Mouse (Mus musculus) hindbrain, embryonic 14.5 days (tissue): ENCODE measurements around the gene Thoc5. TPM values are rescaled to one million over a fixed set of nuclear protein-coding genes. Genes with fewer than 3 reads are reported as not detected.
A peak's percentile ranks its signal among the peaks of the same experiment; 100 is the strongest.

Experiments used
- ATAC-seq: fragments of 200-750 bp; cut with Nextera tagmentation; 2 replicates; pipeline ENCODE4 v1.8.0; 2017; ENCODE audit warnings: moderate number of reproducible peaks, mild to moderate bottlenecking, moderate TSS enrichment, moderate library complexity; ENCODE audit not compliant: low FRiP score
- DNase-seq: peaks from one replicate; pipeline ENCODE4 v3.0.0-alpha.2; 2015; ENCODE audit warnings: low spot score
- H3K27ac ChIP-seq: fragments of 300-500 bp; sonication (generic); 2 replicates; pipeline ENCODE4 v1.5.1; 2014; ENCODE audit warnings: mild to moderate bottlenecking, moderate library complexity
- H3K27me3 ChIP-seq: fragments of 300-500 bp; sonication (generic); 2 replicates; pipeline ENCODE4 v1.6.1; 2014; ENCODE audit warnings: mild to moderate bottlenecking, low read length, mixed read lengths; ENCODE audit not compliant: control insufficient read depth, insufficient read depth
- H3K36me3 ChIP-seq: fragments of 300-500 bp; sonication (generic); replicated peaks from 2 replicates; pipeline ENCODE4 v1.6.1; 2014; ENCODE audit not compliant: control insufficient read depth, insufficient read depth
- H3K4me1 ChIP-seq: fragments of 300-500 bp; sonication (generic); replicated peaks from 2 replicates; pipeline ENCODE4 v1.6.1; 2014; ENCODE audit warnings: antibody characterized with exemption, low read length, mixed read lengths; ENCODE audit not compliant: control insufficient read depth, insufficient read depth
- H3K4me2 ChIP-seq: fragments of 300-500 bp; sonication (generic); replicated peaks from 2 replicates; pipeline ENCODE4 v1.6.1; 2014; ENCODE audit warnings: mild to moderate bottlenecking, moderate library complexity
- H3K4me3 ChIP-seq: fragments of 300-500 bp; sonication (generic); replicated peaks from 2 replicates; pipeline ENCODE4 v1.5.1; 2014; ENCODE audit warnings: mild to moderate bottlenecking, low read length
- H3K9ac ChIP-seq: fragments of 300-500 bp; sonication (generic); 2 replicates; pipeline ENCODE4 v1.6.1; 2014
- H3K9me3 ChIP-seq: fragments of 300-500 bp; sonication (generic); 2 replicates; pipeline ENCODE4 v1.6.1; 2016; ENCODE audit warnings: low read length; ENCODE audit not compliant: control insufficient read depth
- WGBS: fragments of 180-500 bp; shearing (Covaris S2); extraction: QIAGEN DNeasy Blood & Tissue Kit; methylation state at CpG from one replicate; pipeline ENCODE4 v1.1.7; 2014; 5-methylcytosine and 5-hydroxymethylcytosine counted together
- polyA plus RNA-seq: library from polyadenylated mRNA; unstranded; fragments of >200 nt; fragmentation: Nextera tagmentation; extraction: Ambion mirVana; gene quantifications from 2 replicates; pipeline ENCODE4 v1.2.1, GENCODE M21; 2014

The Thoc5 gene
- polyA plus RNA-seq, 1 experiment from 2014 or later, result 53.3 TPM

DNA sequence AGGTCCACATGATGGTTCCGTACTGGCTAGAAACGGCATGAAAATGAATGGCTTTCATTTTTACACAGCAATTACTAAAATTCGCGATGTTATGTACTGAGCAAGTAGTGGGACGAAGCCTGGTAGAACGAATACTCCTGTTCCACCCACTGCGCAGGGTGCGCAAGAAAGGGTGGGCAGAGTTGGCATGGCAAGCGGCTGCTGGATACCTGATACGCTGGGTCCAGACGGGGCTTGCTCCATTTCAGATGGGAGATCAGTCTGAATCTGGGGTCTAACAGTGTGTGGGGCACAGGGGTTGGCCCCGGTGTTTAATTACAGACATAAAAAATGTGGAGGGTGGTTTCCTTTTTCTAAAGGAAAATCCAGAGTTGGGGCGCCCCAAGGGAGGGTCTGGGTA, 51.4 kb downstream of the Thoc5 start:
- Histone ChIP-seq H3K36me3 (no peaks in the 10 kb centered on the region; the same call in 1 of the 2 replicates), H3K9me3 (no peaks in the 10 kb centered on the region), H3K4me3 (peak overlapping the region; percentile 74), H3K27me3 (peaks cover 61% of the 10 kb centered on the region), H3K9ac (peak overlapping the region; percentile 82; the same call in 1 of the 2 replicates), H3K4me2 (peak overlapping the region; percentile 63), H3K27ac (no peak overlapping the region), H3K4me1 (peaks cover 17% of the 10 kb centered on the region)
- WGBS, result 43% methylated on average over 13 of the region's 13 CpGs
- DNase-seq (no peak), ATAC-seq (peak; percentile 8)

GRCm38 (mm10) chr11:4946947-4947812, 52.1 kb downstream of the Thoc5 start:
- H3K4me3 ChIP-seq, result peak overlapping the region; percentile 74
- H3K36me3 ChIP-seq, result no peaks in the 10 kb centered on the region; the same call in 1 of the 2 replicates
- no peaks in the 10 kb centered on the region for H3K9me3 ChIP-seq
- peak overlapping the region; percentile 92 for H3K27ac ChIP-seq
- peaks cover 67% of the 10 kb centered on the region for H3K27me3 ChIP-seq
- WGBS, result under 1% methylated on average over 113 of the region's 120 CpGs
- DNase-seq, result peak; percentile 81
- peak overlapping the region; percentile 82 for H3K9ac ChIP-seq
- peak; percentile 95 for ATAC-seq
- H3K4me2 ChIP-seq, result peak overlapping the region; percentile 63
- H3K4me1 ChIP-seq, result peaks cover 17% of the 10 kb centered on the region

- peak; percentile 22 for ATAC-seq
- WGBS, result 2% methylated on average over 26 of the region's 41 CpGs
- Histone ChIP-seq H3K27me3 (peaks cover 73% of the 10 kb centered on the region), H3K9me3 (no peaks in the 10 kb centered on the region), H3K4me1 (peaks cover 17% of the 10 kb centered on the region), H3K4me3 (peak within 1 kb of the TSS; percentile 74), H3K27ac (peak within 1 kb of the TSS; percentile 92), H3K36me3 (no peaks in the 10 kb centered on the region; the same call in 1 of the 2 replicates), H3K9ac (peak within 1 kb of the TSS; percentile 82), H3K4me2 (peak within 1 kb of the TSS; percentile 63)
- DNase-seq, result no peak
Observed at GRCm38 (mm10) chr11:4947813-4948174, 52.7 kb downstream of the Thoc5 start, which contains the start of gene Nefh. TSS of gene Nefh (minus strand) at chr11:4948064.

- H3K4me1 ChIP-seq, result peaks cover 17% of the 10 kb centered on the region
Observed at GRCm38 (mm10) chr11:4948792-4949191, 53.7 kb downstream of the Thoc5 start.

GRCm38 (mm10) chr11:4949256-4950044, 54.3 kb downstream of the Thoc5 start:
- ATAC-seq (no peak), DNase-seq (peak; percentile 70)
- Histone ChIP-seq H3K4me1 (peaks cover 17% of the 10 kb centered on the region), H3K36me3 (no peaks in the 10 kb centered on the region), H3K9ac (0 out of 2 replicates have a peak overlapping the region, but pooled peaks have one; percentile 24), H3K27ac (no peak overlapping the region), H3K4me2 (peak overlapping the region; percentile 63), H3K9me3 (no peaks in the 10 kb centered on the region), H3K27me3 (peaks cover 81% of the 10 kb centered on the region), H3K4me3 (peak overlapping the region; percentile 74)
- WGBS, result 7% methylated on average over 23 of the region's 23 CpGs

More at GRCm38 (mm10) chr11:4948792-4949191, 53.7 kb downstream of the Thoc5 start:
- DNase-seq (no peak), ATAC-seq (no peak)
- WGBS, result 34% methylated on average over 8 of the region's 8 CpGs
- Histone ChIP-seq H3K9ac (0 out of 2 replicates have a peak overlapping the region, but pooled peaks have one; percentile 24), H3K27me3 (peaks cover 81% of the 10 kb centered on the region), H3K36me3 (no peaks in the 10 kb centered on the region), H3K4me2 (peak overlapping the region; percentile 63), H3K4me3 (peak overlapping the region; percentile 74), H3K9me3 (no peaks in the 10 kb centered on the region), H3K27ac (no peak overlapping the region)

DNA sequence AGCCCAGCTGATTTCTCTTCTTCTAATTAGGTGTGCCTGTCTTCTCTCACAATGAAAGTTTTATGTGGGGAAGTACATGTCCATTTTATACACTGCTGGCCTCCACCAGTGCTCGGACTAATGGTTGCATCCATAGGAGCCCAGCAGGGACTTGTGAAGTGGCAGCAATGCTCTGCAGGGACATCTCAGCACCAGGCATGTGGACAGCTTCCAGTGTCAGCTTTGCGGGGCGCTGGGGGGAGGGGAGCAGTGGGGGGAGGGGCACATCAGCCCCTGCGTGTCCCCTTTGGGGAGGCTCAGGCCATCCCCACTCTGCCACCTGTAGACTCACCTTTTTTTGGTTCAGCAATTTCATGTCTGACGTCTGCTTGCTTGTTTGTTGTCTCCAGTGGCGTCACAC, 58.3 kb downstream of the Thoc5 start:
- 2% methylated on average over 6 of the region's 6 CpGs for WGBS
- ATAC-seq (no peak), DNase-seq (no peak)
- Histone ChIP-seq H3K4me1 (peaks cover 12% of the 10 kb centered on the region), H3K27ac (no peak overlapping the region), H3K27me3 (peaks cover 52% of the 10 kb centered on the region), H3K9me3 (no peaks in the 10 kb centered on the region), H3K4me2 (no peak overlapping the region), H3K36me3 (no peaks in the 10 kb centered on the region), H3K4me3 (no peak overlapping the region), H3K9ac (peak overlapping the region; percentile 20)

DNA sequence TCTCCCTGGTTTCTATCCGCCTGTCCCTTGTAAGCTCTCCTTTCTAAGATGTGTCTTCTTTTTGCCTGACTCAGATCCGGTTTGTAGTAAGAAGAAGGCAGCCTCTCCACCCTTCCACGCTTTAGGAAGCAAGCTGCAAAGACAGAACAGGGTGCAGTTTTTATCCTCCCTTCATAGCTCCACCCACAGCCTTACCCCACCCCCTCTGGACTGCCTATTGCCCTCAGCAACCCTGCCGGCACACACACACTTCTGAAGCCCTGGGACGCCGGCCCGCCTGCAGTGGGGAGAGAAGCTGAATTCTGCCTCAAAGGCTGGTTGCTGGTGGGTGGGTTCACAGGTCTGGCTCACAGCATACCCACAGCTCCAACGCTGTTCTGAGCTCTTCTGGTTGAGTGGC, 58.8 kb downstream of the Thoc5 start:
- no peak overlapping the region for H3K4me2 ChIP-seq
- ATAC-seq, result no peak

GRCm38 (mm10) chr11:4963099-4963808, 68.1 kb downstream of the Thoc5 start:
- no peaks in the 10 kb centered on the region; the same call in 1 of the 2 replicates for H3K4me1 ChIP-seq
- no peak overlapping the region for H3K4me2 ChIP-seq
- DNase-seq (no peak), ATAC-seq (no peak)
- no peaks in the 10 kb centered on the region for H3K27me3 ChIP-seq
- H3K4me3 ChIP-seq, result no peak overlapping the region
- H3K9me3 ChIP-seq, result no peaks in the 10 kb centered on the region
- no peak overlapping the region for H3K9ac ChIP-seq
- WGBS, result 64% methylated on average over 6 of the region's 6 CpGs
- no peaks in the 10 kb centered on the region for H3K36me3 ChIP-seq
- no peak overlapping the region for H3K27ac ChIP-seq

More for the DNA sequence above, 58.8 kb downstream of the Thoc5 start:
- Histone ChIP-seq H3K9ac (peak overlapping the region; percentile 20), H3K27ac (no peak overlapping the region), H3K36me3 (no peaks in the 10 kb centered on the region), H3K27me3 (peaks cover 48% of the 10 kb centered on the region), H3K4me1 (peaks cover 7% of the 10 kb centered on the region), H3K9me3 (no peaks in the 10 kb centered on the region), H3K4me3 (no peak overlapping the region)
- DNase-seq, result no peak
- 2% methylated on average over 8 of the region's 8 CpGs for WGBS
